Mouse (Mus musculus) kidney, postnatal 10 days (tissue): ENCODE measurements around the gene Neurod4.
"Not testable (repeated sequence)": the region's sequence is repeated elsewhere in the genome, so short reads cannot be mapped to it uniquely, and the experiment has no call there.

ENCODE experiments used
- DNase-seq: peaks from one replicate; pipeline ENCODE4 v3.0.0; 2021; ENCODE audit warnings: mixed read lengths

Neurod4 gene

GRCm38 (mm10) chr10:130280066-130280465, at the start of gene Neurod4:
Neurod4 (minus strand) TSS chr10:130280240.
- DNase-seq: peak; percentile 57

- DNase-seq: no peak
Observed at GRCm38 (mm10) chr10:130324243-130324642, 44.2 kb upstream of the Neurod4 start.

DNA sequence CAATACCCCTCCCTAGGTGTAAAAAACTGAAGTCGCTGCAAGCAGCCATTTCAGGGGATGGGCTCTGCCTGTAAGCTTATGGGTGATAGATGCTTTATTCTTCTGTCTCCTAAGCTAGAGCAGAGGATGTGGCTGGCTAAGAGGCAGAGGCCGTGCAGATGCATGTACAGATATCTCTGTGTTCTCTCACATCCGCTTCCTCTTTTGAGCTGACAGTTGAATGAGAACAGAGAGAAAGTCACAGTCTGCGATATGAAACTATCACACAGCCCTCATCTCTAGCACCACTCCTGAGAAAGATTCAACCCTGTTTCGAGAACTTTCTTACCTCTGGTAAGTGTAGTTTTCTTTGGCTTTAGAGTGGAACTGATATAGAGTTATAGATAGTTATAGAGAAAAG, 42.6 kb upstream of the Neurod4 start, which contains the start of gene Tespa1:
Tespa1 (plus strand) TSS at position 234 of the 400 bp plus-strand sequence.
- no peak for DNase-seq

- no peak for DNase-seq
Observed at GRCm38 (mm10) chr10:130322062-130322461, 42.0 kb upstream of the Neurod4 start.

DNA sequence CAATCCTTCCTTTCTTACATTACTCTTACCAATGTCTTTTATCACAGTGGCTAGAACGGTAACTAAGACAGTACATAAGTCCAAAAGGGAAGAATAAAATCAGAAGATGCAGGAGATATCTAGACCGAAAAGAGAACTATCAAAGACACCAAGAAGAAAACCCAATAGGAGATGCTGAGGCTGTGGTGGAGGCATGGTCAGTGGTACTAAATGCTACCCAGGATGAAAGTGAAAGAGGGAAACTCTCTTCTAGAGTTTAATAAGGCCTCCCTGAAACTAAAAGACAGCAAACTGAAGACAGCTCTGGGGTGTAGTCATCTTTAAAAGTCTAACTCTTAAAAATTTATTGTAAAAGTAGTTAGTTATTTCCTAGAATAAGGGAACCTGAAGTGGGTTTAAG, 40.7 kb upstream of the Neurod4 start:
- DNase-seq: no peak

DNA sequence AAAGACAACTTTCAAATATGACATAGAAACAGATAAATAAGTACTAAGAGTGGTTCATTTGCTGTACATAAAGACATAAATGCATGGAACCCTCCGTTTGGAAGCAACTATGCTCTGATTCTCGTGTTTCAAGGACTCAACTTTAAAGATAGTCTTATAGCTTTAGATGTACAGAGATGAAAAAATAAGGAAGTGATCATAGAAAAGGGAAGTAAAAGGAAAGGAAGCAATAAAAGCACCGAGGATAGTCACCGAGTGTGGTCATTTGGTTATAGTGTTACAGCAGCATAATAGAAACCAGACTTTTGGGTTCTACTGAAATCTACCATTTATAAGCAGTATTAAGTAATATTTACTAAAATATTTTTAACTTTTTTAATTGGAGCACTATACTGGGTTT, 38.7 kb upstream of the Neurod4 start:
- DNase-seq: no peak

- no peak for DNase-seq
Observed at GRCm38 (mm10) chr10:130315846-130316245, 35.8 kb upstream of the Neurod4 start.

DNA sequence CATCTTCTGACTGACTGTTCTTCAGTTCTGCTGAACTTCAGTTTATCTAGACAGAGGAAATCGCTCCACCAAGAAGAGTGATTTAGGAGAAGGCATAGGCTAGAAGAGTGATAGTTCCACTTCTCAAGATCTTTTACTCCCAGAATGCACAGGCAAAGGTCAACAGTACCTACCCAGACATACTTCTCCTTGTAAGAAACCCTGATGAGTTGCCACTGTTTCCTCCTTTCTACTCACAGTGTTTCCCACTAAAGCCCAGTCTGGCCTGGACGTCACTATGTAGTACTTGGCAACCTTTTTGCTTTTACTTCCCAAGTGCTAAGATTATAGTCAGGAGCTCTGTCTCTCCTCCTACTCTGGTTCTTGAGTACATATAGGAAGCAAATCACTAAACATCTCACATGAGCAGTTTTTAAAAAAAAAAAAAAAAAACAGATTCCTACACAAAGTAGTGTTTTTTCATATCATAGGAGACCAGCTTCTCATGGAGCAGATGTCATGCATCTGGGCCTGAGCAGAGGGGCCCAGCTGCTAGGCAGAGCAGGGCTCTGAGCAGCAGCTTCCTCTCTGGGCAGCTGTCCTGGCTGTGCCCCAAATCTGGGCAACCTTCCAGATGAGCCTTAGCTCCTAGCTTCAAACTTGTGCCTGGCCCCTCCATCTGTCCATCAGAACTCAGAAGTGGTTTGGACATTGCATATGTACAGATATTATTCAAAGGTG, 34.2 kb upstream of the Neurod4 start:
- peak; percentile 17 for DNase-seq

- no peak for DNase-seq
Observed at GRCm38 (mm10) chr10:130313531-130313930, 33.5 kb upstream of the Neurod4 start.

- DNase-seq: no peak
Observed at GRCm38 (mm10) chr10:130311534-130312227, 31.6 kb upstream of the Neurod4 start.

GRCm38 (mm10) chr10:130304138-130304537, 24.1 kb upstream of the Neurod4 start:
- DNase-seq: not testable (repeated sequence)

- DNase-seq: peak; percentile 19
Observed at GRCm38 (mm10) chr10:130298748-130299147, 18.7 kb upstream of the Neurod4 start.

DNA sequence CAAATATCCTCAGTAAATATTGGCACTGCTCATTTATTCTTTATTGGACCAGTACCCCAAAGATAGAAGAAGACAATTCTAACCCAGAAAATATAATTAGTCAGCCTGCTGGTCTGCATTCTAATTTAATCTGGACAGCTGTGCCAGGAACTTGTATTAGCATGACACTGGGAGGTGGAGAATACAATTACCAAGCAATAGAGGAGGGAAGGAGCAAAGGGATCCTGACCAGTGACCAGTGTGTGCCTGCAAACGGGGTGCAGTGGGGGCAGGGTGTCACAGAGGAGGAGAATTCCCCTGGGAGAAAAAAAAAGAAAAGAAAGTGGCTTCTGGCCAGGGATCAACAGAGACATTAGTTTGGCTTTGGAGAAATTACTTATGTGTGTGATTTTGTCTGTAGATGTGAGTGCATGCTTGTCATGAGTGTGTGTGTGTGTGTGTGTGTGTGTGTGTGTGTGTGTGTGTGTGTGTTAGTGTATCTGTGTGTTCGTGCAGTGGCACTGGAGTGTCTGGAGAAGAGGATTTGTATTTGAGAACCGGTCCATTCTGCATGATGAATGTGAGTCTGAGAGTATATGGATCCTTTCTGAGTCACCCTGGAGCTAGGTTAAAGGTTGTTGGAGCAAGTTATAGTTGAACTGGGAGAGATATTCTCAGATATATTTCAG, 13.8 kb upstream of the Neurod4 start:
- DNase-seq: no peak

GRCm38 (mm10) chr10:130288007-130288406, 8.0 kb upstream of the Neurod4 start:
- DNase-seq: no peak

- DNase-seq: no peak
Observed at GRCm38 (mm10) chr10:130287201-130287600, 7.2 kb upstream of the Neurod4 start.

DNA sequence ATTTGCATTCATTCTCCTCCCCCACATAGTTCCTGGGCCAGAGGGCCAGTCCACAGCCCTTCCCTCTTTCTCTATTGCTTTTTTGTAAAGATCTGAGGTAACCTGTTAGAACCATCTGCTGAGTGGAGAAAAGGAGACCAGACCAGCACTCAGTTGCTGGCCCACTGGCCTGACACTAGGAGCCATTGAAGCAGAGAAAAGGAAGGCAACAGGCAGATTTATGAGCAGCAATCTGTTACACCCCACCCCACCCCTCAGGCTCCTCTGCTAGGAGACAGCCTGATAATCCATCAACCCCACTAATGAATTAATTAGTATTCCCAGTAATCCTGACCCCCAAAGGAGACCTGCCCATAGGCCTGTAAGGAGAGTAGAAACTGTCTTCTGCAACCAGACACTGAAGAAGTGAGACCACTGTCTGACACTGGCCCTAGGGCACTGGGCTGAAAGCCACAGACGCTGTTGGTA, 2.0 kb upstream of the Neurod4 start:
- DNase-seq: no peak

- no peak for DNase-seq
Observed at GRCm38 (mm10) chr10:130276496-130276895, 3.5 kb downstream of the Neurod4 start.

- no peak for DNase-seq
Observed at GRCm38 (mm10) chr10:130275759-130276158, 4.3 kb downstream of the Neurod4 start.

DNA sequence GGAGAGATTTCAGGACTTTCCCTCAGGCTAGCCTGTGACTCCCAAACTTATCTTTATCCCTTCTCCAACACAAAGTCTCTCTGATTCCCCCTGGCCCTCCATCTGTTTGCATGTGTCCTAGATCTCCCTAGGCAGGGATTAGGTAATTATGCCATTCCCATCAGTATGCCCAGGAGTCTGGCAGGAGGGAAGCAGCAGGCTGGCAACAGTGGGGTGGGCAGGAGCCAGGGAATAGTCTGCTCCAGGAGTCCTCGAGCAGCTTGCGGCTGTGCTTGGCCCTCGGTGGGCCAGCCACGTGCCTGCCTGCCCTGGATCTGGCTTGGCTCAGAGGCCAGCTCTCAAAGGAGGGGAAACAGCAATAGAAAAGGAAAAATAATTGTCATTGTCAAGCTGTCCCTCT, 16.8 kb downstream of the Neurod4 start:
- no peak for DNase-seq

DNA sequence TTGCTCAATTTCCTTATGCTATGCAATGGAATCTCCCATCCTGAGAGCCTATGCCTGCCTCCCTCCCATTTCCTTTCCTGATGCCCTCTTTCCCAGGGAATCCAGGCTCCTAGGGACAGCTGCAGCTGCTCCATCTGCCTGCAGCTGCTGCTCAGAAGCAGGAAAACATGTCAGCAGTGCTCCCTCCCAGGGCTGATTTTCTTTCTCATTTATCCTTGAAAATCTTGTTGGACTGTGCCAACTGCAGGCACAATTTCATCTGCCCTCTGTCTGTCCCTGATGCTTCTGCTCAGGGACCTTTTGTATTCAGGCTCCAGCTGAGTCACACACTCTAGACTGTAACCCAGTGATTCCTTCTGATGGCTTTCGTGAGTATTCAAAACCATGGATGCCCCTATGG, 20.6 kb downstream of the Neurod4 start:
- DNase-seq: no peak

DNA sequence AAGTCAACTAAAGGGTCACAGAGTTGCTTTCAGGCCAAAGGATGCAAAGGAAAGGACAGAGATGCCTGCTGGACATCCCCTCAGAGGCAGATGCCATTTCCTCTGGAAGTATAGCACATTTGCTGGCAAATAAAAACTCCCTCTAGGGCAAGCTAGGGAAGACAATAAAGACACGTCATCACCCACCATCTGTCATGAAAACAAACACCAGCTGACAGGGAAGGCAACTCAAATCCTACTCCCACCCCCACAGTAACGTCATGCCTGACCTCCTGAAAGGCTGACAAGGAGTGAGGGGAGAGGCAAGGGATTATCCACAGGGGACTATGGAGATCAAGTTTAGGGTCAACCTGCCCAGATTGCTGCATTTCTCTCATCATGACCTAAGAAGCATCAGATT, 35.8 kb downstream of the Neurod4 start:
- no peak for DNase-seq

GRCm38 (mm10) chr10:130238318-130239209, 41.5 kb downstream of the Neurod4 start:
- DNase-seq: no peak

DNA sequence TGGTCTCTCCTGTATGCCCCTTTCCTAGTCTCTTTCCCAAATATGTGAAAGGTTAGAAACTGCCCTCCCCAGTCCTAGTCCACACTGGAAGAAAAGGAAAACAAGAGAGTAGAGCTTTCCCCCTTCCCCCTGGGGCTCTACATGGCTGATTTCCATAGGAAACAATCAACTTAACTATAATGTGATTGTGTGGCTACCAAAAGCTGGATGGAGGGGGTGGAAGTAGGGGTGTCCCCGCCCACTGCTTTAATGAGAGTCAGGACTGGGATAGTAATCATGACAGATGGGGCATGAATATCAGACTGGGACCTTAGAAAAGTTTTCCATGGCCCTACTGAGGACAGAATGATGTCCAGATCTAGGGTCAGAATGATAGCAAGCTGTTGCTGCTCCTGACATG, 45.5 kb downstream of the Neurod4 start:
- no peak for DNase-seq
